Mouse (Mus musculus) MEL-GATA-1-ER (cell line): ENCODE results near the gene Rps21.
"Not testable (repeated sequence)": the region's sequence is repeated elsewhere in the genome, so short reads cannot be mapped to it uniquely, and the experiment has no call there.

Source experiments
- DNase-seq: peaks from one replicate; pipeline ENCODE4 v3.0.0-alpha.2; 2012; ENCODE audit warnings: low read depth; ENCODE audit errors: extremely low read depth

Gene Rps21

DNA sequence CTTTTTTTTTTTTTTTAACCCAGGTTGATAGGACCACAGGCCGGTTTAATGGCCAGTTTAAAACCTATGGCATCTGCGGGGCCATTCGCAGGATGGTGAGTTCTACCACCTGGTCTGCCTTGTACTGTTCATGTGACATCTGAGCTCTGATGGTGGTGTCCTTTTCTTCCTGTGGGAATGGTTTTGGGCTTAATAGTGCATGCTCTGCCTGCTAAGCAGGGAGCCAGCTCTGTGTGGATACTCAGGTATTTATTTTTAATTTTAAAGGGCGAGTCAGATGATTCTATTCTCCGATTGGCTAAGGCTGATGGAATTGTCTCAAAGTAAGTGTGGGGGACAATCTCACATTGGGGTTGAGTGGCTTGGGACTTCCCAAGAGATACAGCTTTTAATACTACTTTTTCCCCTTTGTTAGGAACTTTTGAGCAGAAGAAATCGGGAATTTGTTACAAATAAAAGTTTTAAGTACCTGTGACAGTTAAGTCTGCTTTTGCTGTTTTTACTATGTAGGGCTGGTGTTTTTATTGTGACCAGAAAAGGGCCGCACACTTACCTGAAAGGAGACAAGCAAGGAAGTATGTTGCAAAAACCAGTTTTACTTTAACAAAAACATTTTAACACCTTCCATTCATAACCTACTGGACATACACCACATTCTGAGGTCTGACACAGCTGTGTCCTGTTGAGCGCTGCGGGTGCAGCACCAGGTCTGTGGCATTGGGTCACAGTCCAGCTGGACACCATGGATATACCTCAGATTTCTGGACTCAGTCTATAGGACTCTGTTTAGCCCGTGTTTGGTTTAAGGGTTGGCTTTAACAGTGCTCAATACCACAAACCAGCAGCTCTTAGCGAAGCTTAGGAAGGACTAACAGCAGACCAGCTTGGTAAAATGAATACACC, 1.0 kb downstream of the Rps21 start:
- DNase-seq: no peak

GRCm38 (mm10) chr2:180258951-180259484, 1.8 kb downstream of the Rps21 start:
- not testable (repeated sequence) for DNase-seq

DNA sequence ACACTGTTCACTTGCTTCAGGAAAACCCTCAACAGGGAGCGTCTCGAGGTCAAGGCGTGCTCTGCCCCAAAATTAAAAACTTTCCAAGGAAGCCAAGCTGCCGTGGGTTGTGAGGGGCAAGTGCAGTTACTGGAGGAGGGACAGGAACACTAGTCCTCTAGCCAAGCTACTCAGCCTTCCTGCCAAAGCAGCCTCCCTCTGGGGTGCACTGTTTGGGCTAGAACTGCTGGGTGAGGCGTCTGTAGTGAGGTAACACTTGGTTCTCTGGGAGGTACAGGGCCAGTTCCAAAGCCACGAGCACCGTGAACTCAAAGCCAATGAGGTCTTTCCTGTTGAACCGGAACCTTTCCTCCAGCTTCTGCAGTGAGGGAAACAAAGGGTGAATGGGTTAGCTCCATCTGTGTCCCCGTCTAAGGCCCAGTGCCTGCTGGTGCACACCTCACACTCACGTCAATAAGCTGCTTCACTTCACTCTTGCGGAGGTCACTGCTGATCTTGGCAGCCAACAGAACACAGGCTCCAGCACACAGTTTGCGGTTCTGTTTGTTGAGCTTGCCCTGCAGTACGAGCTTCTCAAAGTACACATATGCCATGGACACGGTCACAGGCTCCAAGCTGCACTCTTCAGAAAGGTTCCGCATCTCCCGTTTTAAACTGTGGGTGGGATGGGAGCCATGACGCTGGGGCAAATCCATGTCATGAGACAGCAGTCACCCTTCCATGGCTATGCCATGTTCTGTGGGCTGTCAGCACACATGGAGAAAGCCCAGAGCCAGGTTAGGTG, 2.8 kb downstream of the Rps21 start:
- DNase-seq: not testable (repeated sequence)

GRCm38 (mm10) chr2:180260610-180261480, 3.7 kb downstream of the Rps21 start:
- DNase-seq: no peak

DNA sequence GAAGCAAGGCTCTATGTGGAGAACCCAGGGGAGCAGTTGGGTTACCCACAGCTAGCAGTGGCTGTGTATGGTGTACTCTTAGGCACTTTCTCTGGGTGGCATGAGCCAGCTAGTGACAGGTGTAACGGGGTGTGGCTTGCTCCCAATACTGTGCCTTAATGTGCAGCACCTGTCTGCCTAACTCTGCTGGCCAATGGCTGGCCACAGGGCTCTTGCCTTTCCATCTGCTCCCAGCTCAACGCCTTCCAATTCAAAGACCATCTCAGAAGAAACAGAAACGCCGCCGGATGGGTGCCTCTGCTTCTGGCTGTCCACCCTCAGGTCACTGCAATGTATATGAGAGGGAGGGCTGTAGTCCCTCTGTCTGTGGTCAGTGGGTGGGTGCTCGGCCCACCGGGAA, 4.7 kb downstream of the Rps21 start:
- DNase-seq: no peak

DNA sequence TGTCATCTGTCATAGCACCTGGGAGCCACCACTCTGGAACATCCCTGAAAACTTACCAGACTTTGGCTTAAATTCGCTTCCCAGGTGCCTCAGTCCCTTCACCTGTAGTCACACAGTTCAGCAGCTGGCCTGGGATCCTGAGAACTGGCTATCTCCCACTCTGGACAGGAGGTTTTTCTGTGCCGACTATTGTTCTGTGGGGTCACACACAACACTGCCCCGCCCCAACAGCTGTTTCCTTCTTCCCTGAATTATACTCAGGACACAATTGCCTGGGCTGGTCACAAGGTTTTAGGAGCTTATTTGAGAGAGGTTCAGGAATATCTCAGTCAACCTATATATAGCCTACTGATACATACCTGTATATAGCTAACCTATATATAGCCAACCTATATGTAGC, 5.3 kb downstream of the Rps21 start:
- no peak for DNase-seq

GRCm38 (mm10) chr2:180262891-180263290, 5.7 kb downstream of the Rps21 start:
- no peak for DNase-seq

GRCm38 (mm10) chr2:180267955-180268354, 10.8 kb downstream of the Rps21 start:
- DNase-seq: no peak

GRCm38 (mm10) chr2:180269329-180269728, 12.2 kb downstream of the Rps21 start:
- DNase-seq: no peak

- no peak for DNase-seq
Measured at GRCm38 (mm10) chr2:180270537-180271255, 13.5 kb downstream of the Rps21 start.

- no peak for DNase-seq
Measured at GRCm38 (mm10) chr2:180271804-180272395, 14.7 kb downstream of the Rps21 start.

DNA sequence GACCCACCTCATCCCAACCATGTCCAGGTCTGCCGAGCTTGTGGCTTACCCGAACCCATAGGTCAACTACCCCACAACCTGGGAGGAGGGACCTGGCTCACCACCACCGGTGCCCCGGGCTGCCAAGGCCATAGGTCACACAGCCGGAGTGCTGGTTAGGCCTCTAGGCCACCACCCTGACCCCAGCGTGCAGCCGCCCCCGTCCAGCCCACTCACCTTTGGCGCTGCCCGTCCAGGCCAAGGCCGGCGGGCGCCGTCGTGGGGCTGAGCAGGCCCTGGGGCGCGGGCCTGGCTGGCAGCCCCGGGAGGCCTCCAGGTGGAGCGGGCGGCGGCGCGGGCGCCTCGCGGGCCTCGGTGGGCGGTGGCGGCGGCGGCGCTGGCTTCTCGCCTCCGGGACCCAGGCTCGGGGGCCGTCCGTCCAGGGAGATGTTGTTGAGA, 15.7 kb downstream of the Rps21 start:
- no peak for DNase-seq

GRCm38 (mm10) chr2:180273394-180274244, 16.4 kb downstream of the Rps21 start, which contains the start of gene Cables2:
TSS of gene Cables2 (minus strand) at chr2:180273496.
- peak; percentile 92 for DNase-seq

DNA sequence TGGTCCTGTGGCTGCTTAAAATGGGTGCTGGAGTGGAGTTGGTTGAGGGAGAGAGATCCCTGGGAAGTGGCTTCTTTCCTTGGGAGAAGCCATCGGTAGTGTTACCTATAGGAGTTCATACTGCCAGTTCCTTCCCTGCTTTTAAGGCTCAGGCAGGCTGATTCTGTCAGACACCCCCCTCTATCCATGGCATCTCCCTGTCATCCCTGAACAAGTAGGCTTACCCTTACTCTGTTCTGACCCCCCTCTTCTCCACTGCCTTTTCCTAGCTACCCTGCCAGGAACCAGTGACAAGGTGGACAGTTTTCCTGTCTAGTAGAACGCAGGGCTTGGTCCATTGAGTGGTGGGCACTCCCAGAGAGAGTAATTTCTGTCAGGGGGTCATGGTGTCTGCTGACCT, 17.3 kb downstream of the Rps21 start:
- no peak for DNase-seq

DNA sequence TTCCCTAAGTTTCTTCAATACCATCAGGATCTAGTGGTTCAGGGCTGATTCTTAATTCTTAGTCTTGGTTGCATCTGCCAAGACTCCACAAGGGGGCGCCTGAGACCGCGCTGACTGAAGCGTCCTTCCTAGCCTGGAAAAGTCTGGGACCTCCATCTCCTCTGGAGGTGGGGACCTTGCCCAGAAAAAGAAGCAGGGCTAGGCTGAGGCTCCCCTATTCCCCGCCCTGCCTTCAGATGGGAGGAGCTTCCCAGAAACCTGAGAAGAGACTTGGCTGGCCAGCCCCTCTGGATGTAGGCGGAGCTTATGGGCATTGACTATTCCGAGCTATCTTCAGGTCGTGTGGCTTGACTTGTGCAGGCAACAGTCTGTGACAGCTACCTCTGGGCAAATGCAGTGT, 18.7 kb downstream of the Rps21 start:
- DNase-seq: peak; percentile 78

DNA sequence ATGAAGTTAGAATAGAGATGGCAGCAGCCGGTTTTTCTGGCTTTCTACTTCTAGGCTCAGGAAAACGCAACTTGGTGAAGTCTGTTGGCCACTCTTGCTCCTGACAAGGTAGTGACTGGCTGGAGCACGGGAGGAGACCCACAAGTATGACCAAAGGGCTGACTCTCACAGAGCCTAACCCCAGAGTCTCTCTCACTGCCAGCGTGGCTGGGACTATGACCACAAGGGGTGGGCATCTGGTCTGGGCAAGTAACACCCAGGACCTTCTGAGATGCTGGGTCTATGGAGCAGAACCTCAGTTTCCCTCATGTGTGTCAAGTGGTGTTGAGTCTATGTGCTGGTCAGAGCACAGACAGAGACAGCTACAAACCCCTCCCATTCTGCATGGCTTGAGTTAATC, 19.2 kb downstream of the Rps21 start:
- DNase-seq: no peak

- no peak for DNase-seq
Measured at GRCm38 (mm10) chr2:180276851-180277259, 19.7 kb downstream of the Rps21 start.

- DNase-seq: no peak
Measured at GRCm38 (mm10) chr2:180277773-180278320, 20.7 kb downstream of the Rps21 start.

DNA sequence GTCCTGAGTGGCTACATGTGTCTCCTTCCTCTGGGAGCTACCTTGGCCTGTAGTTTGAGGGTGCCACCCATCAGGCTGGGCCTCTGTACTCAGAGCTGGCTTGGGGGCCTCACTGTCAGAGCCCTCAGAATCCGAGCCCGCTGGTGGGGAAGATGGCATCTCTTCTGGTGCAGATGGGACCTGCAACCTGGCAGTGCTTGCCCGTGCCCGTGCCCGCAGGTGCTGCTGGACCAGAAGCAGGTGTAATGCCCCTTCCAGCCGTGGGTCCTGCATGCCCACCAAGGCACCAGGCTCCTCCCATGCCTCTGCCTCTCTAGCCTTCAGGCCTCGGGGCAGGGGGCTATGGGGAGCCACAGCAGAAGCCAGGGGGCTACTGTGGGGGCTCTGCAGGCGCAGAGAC, 22.1 kb downstream of the Rps21 start:
- no peak for DNase-seq
